Mouse (Mus musculus): Measurements from ENCODE around the gene Gpc6. TPM values are rescaled to one million over a fixed set of nuclear protein-coding genes. Genes with fewer than 3 reads are reported as not detected.

Gpc6 gene
- polyA plus RNA-seq, 2 experiments: 26.1 to 39.5 TPM

GRCm38 (mm10) chr14:117816706-117817105, 891.6 kb downstream of the Gpc6 start:
- ATAC-seq (ENCODE audit: low FRiP score, low read depth) (no peak), DNase-seq (ENCODE audit: low spot score) (no peak)
- Histone ChIP-seq H3K4me1 (ENCODE audit: control insufficient read depth, insufficient read depth, low read length) (peaks cover 9% of the 10 kb centered on the region), H3K4me3 (replicated peaks; ENCODE audit: low read length) (no peak overlapping the region), H3K9ac (ENCODE audit: low read depth, low read length, severe bottlenecking) (no peak overlapping the region), H3K36me3 (ENCODE audit: control insufficient read depth, insufficient read depth, low read length) (no peaks in the 10 kb centered on the region), H3K4me2 (replicated peaks; ENCODE audit: low read depth, low read length, severe bottlenecking) (no peak overlapping the region), H3K27me3 (ENCODE audit: control insufficient read depth, insufficient read depth, low read length) (no peaks in the 10 kb centered on the region), H3K27ac (replicated peaks; ENCODE audit: low read depth, low read length) (no peak overlapping the region), H3K9me3 (ENCODE audit: control insufficient read depth, low read length) (no peaks in the 10 kb centered on the region)
- 87% methylated on average over 3 of the region's 3 CpGs for WGBS
- TF ChIP-seq POLR2A (IDR thresholded peaks at IDR 0.05; ENCODE audit: borderline replicate concordance, extremely low read depth, insufficient read depth, insufficient read length): no peak

DNA sequence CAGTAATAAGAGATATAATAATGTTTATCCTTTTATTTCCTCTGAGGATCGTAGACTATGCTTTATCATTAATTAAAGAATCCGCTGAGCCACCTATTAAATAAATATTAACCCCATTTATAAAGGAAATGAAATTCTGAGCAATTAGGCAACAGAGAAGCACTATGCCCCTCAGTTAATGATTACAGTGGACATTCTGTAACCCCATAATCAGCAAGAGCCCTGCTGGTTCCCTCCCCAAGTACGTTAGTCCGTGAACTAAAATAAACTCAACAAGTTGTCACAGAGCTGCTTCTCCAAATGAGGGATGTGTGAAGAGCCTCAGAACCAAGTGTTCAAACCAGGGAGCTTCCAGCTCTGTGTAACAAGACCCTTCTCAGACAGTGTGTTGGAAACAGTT, 892.1 kb downstream of the Gpc6 start:
- 64% methylated on average over 4 of the region's 4 CpGs for WGBS
- no peaks in the 10 kb centered on the region for H3K36me3 ChIP-seq (ENCODE audit: control insufficient read depth, insufficient read depth, low read length)
- no peaks in the 10 kb centered on the region for H3K9me3 ChIP-seq (ENCODE audit: control insufficient read depth, low read length)
- H3K4me2 ChIP-seq (replicated peaks; ENCODE audit: low read depth, low read length, severe bottlenecking): no peak overlapping the region
- peaks cover 9% of the 10 kb centered on the region for H3K4me1 ChIP-seq (ENCODE audit: control insufficient read depth, insufficient read depth, low read length)
- DNase-seq (ENCODE audit: low spot score) (no peak), ATAC-seq (ENCODE audit: low FRiP score, low read depth) (no peak)
- no peak overlapping the region for H3K27ac ChIP-seq (replicated peaks; ENCODE audit: low read depth, low read length)
- TF ChIP-seq POLR2A (IDR thresholded peaks at IDR 0.05; ENCODE audit: borderline replicate concordance, extremely low read depth, insufficient read depth, insufficient read length): no peak
- no peak overlapping the region for H3K4me3 ChIP-seq (replicated peaks; ENCODE audit: low read length)
- H3K27me3 ChIP-seq (ENCODE audit: control insufficient read depth, insufficient read depth, low read length): no peaks in the 10 kb centered on the region
- H3K9ac ChIP-seq (ENCODE audit: low read depth, low read length, severe bottlenecking): no peak overlapping the region

DNA sequence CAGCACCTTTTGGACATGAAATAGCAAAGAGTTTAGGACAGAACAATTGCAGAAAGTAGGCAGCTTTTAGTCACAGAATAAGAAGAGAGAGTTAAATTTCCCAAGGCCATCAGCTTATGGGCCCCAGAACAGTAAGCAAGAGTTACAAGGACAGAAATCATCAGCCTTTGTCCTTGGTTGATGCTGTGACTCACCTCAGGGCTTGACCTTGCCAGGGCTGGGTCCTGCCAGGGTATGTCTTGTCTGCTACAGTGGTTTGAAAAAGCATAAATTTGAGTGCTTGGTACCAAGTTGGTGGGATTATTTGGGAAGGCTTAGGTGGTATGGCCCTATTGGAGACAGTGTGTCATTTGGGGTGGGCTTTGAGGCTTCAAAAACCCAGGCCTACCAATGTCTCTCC, 899.4 kb downstream of the Gpc6 start:
- TF ChIP-seq POLR2A (IDR thresholded peaks at IDR 0.05; ENCODE audit: borderline replicate concordance, extremely low read depth, insufficient read depth, insufficient read length): no peak
- H3K4me1 ChIP-seq (ENCODE audit: control insufficient read depth, insufficient read depth, low read length): peaks cover 5% of the 10 kb centered on the region
- H3K4me3 ChIP-seq (replicated peaks; ENCODE audit: low read length): no peak overlapping the region
- no peaks in the 10 kb centered on the region for H3K27me3 ChIP-seq (ENCODE audit: control insufficient read depth, insufficient read depth, low read length)
- peaks cover 3% of the 10 kb centered on the region; the same call in 1 of the 2 replicates for H3K9me3 ChIP-seq (ENCODE audit: control insufficient read depth, low read length)
- H3K27ac ChIP-seq (replicated peaks; ENCODE audit: low read depth, low read length): no peak overlapping the region
- ATAC-seq (ENCODE audit: low FRiP score, low read depth): no peak
- no peak overlapping the region for H3K4me2 ChIP-seq (replicated peaks; ENCODE audit: low read depth, low read length, severe bottlenecking)
- H3K9ac ChIP-seq (ENCODE audit: low read depth, low read length, severe bottlenecking): no peak overlapping the region
- DNase-seq (ENCODE audit: low spot score): no peak
- H3K36me3 ChIP-seq (ENCODE audit: control insufficient read depth, insufficient read depth, low read length): no peaks in the 10 kb centered on the region

DNA sequence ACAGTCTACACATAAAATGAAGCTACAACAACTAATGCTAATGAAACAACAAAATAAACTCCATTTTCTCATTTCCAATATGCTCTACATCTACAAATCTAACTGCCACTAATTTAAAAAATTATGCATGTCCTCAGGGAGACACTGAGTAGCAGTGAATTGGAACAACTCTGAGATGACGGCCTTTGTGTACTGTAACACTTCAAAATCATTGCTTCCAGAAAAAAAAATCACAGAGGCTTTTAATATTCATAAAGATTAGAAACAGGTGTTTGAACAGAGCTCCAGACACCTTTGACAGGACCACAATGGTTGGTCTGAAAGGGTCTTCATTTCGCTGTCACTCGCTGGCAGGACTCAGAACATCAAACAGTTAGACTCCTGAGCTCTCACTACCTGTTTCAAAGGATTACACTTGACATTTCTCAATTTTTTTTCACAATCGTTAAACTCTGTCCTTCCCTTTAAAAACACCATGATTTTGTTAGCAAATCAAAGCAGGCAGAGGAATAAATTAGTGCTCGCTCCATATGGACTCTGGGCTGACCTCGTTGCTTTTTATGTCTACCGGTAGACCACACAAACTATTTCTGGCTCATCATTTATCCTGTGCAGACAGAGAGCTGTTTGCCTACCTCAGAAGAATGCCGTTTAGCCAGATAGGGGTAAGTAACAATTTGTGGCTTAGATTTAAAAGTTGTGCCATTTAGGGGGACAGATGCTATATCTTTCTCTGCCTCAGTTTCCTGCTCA, 901.4 kb downstream of the Gpc6 start:
- Histone ChIP-seq H3K9me3 (ENCODE audit: control insufficient read depth, low read length) (peaks cover 3% of the 10 kb centered on the region; the same call in 1 of the 2 replicates), H3K4me1 (ENCODE audit: control insufficient read depth, insufficient read depth, low read length) (0 out of 2 replicates have a peak, but pooled peaks cover 2% of the 10 kb centered on the region), H3K4me2 (replicated peaks; ENCODE audit: low read depth, low read length, severe bottlenecking) (no peak overlapping the region), H3K27me3 (ENCODE audit: control insufficient read depth, insufficient read depth, low read length) (no peaks in the 10 kb centered on the region), H3K4me3 (replicated peaks; ENCODE audit: low read length) (no peak overlapping the region), H3K9ac (ENCODE audit: low read depth, low read length, severe bottlenecking) (no peak overlapping the region), H3K36me3 (ENCODE audit: control insufficient read depth, insufficient read depth, low read length) (no peaks in the 10 kb centered on the region), H3K27ac (replicated peaks; ENCODE audit: low read depth, low read length) (no peak overlapping the region)
- TF ChIP-seq POLR2A (IDR thresholded peaks at IDR 0.05; ENCODE audit: borderline replicate concordance, extremely low read depth, insufficient read depth, insufficient read length): no peak
- no peak for DNase-seq (ENCODE audit: low spot score)
- no peak for ATAC-seq (ENCODE audit: low FRiP score, low read depth)
- 34% methylated on average over 8 of the region's 8 CpGs for WGBS

GRCm38 (mm10) chr14:117831267-117831666, 906.2 kb downstream of the Gpc6 start:
- WGBS: 71% methylated on average over 8 of the region's 8 CpGs
- no peak for ATAC-seq (ENCODE audit: low FRiP score, low read depth)
- no peaks in the 10 kb centered on the region for H3K27me3 ChIP-seq (ENCODE audit: control insufficient read depth, insufficient read depth, low read length)
- no peaks in the 10 kb centered on the region for H3K9me3 ChIP-seq (ENCODE audit: control insufficient read depth, low read length)
- no peaks in the 10 kb centered on the region for H3K4me1 ChIP-seq (ENCODE audit: control insufficient read depth, insufficient read depth, low read length)
- H3K4me2 ChIP-seq (replicated peaks; ENCODE audit: low read depth, low read length, severe bottlenecking): no peak overlapping the region
- H3K4me3 ChIP-seq (replicated peaks; ENCODE audit: low read length): no peak overlapping the region
- DNase-seq (ENCODE audit: low spot score): no peak
- no peaks in the 10 kb centered on the region for H3K36me3 ChIP-seq (ENCODE audit: control insufficient read depth, insufficient read depth, low read length)
- no peak overlapping the region for H3K9ac ChIP-seq (ENCODE audit: low read depth, low read length, severe bottlenecking)
- TF ChIP-seq POLR2A (IDR thresholded peaks at IDR 0.05; ENCODE audit: borderline replicate concordance, extremely low read depth, insufficient read depth, insufficient read length): no peak
- H3K27ac ChIP-seq (replicated peaks; ENCODE audit: low read depth, low read length): no peak overlapping the region

Measured in limb, embryonic 14.5 days (tissue).